Mouse (Mus musculus) adrenal gland, postnatal 4 days (tissue): ENCODE data around the gene Zc3h14. TPM values are rescaled to one million over a fixed set of nuclear protein-coding genes. Genes with fewer than 3 reads are reported as not detected.

ENCODE experiments used
- DNase-seq, 2 experiments: peaks; one replicate each; pipeline ENCODE4 v3.0.0; 2021 to 2022; ENCODE audit warnings: low spot score in 2 of 2, mixed read lengths in 2 of 2
- long read RNA-seq, 2 experiments: library from polyadenylated mRNA; stranded (forward); transcript quantifications; one replicate each; pipeline ENCODE4 v2.0.0; 2021
- total RNA-seq, 2 experiments: library from RNA; stranded (reverse); gene quantifications; 2 replicates each; pipeline ENCODE4 v1.2.3; 2021

Zc3h14 gene
- total RNA-seq, result 100 to 1,000 TPM; 111 to 113 TPM
- long read RNA-seq, experiment 1, transcript Zc3h14-203 (15 exons, 3,146 nt), result minor isoform, 9 of 73 reads
- long read RNA-seq, experiment 1, transcript Zc3h14-204 (17 exons, 3,514 nt), result major isoform, 44 of 73 reads
- long read RNA-seq, experiment 1, partial matches to known transcripts, result 7 of 73 reads
- long read RNA-seq, experiment 1, other reads (novel, unspliced or antisense), result 13 of 73 reads
- long read RNA-seq, experiment 2, transcript Zc3h14-203 (15 exons, 3,146 nt), result minor isoform, 23 of 227 reads
- long read RNA-seq, experiment 2, transcript Zc3h14-204 (17 exons, 3,514 nt), result major isoform, 113 of 227 reads
- long read RNA-seq, experiment 2, partial matches to known transcripts, result 29 of 227 reads
- long read RNA-seq, experiment 2, other reads (novel, unspliced or antisense), result 57 of 227 reads

- peak; percentile 83 to 87 for DNase-seq
Observed at GRCm38 (mm10) chr12:98746746-98747379, at the start of gene Zc3h14. TSS of gene Zc3h14 (plus strand) at chr12:98746964.

- no peak for DNase-seq
Observed at GRCm38 (mm10) chr12:98697202-98697601, 49.6 kb upstream of the Zc3h14 start.

GRCm38 (mm10) chr12:98701564-98701963 lies 45.2 kb upstream of the Zc3h14 start:
- DNase-seq, result no peak

GRCm38 (mm10) chr12:98703554-98703953 lies 43.2 kb upstream of the Zc3h14 start:
- DNase-seq, result no peak

- DNase-seq, result no peak
Observed at GRCm38 (mm10) chr12:98703961-98704360, 42.8 kb upstream of the Zc3h14 start.

- DNase-seq, result no peak
Observed at GRCm38 (mm10) chr12:98712819-98713218, 33.9 kb upstream of the Zc3h14 start.

- no peak for DNase-seq
Observed at GRCm38 (mm10) chr12:98713621-98714103, 33.1 kb upstream of the Zc3h14 start.

- no peak for DNase-seq
Observed at GRCm38 (mm10) chr12:98714757-98715156, 32.0 kb upstream of the Zc3h14 start.

- DNase-seq, result no peak
Observed at GRCm38 (mm10) chr12:98716142-98716541, 30.6 kb upstream of the Zc3h14 start.

- no peak for DNase-seq
Observed at GRCm38 (mm10) chr12:98720628-98721027, 26.1 kb upstream of the Zc3h14 start.

- DNase-seq, result no peak
Observed at GRCm38 (mm10) chr12:98721030-98721429, 25.7 kb upstream of the Zc3h14 start.

- no peak for DNase-seq
Observed at GRCm38 (mm10) chr12:98724224-98724623, 22.5 kb upstream of the Zc3h14 start.

GRCm38 (mm10) chr12:98724976-98725375 lies 21.8 kb upstream of the Zc3h14 start:
- DNase-seq, result no peak

- no peak for DNase-seq
Observed at GRCm38 (mm10) chr12:98726078-98726477, 20.7 kb upstream of the Zc3h14 start.

- no peak for DNase-seq
Observed at GRCm38 (mm10) chr12:98727186-98727585, 19.6 kb upstream of the Zc3h14 start.

- no peak for DNase-seq
Observed at GRCm38 (mm10) chr12:98730682-98731081, 16.1 kb upstream of the Zc3h14 start.

- DNase-seq, result no peak
Observed at GRCm38 (mm10) chr12:98733165-98733564, 13.6 kb upstream of the Zc3h14 start.

GRCm38 (mm10) chr12:98733776-98734175 lies 13.0 kb upstream of the Zc3h14 start:
- no peak for DNase-seq

GRCm38 (mm10) chr12:98734246-98734879 lies 12.4 kb upstream of the Zc3h14 start:
- peak; percentile 72 to 79 for DNase-seq

- DNase-seq, result no peak
Observed at GRCm38 (mm10) chr12:98734880-98735801, 11.6 kb upstream of the Zc3h14 start.
